Mouse (Mus musculus) left cerebral cortex, postnatal 36 days (tissue): ENCODE measurements around the gene Arid5b. TPM values are rescaled to one million over a fixed set of nuclear protein-coding genes. Genes with fewer than 3 reads are reported as not detected.

ENCODE experiments used
- DNase-seq, 2 experiments: peaks; one replicate each; pipeline ENCODE4 v3.0.0; 2021 to 2022; ENCODE audit warnings: low spot score in 2 of 2, mixed read lengths in 1 of 2
- intact Hi-C: fragments of 180-260 bp; cut with DNase I; formaldehyde crosslinking; loops from one replicate; pipeline ENCODE4 v1.15.1; 2025
- total RNA-seq, 2 experiments: library from RNA; stranded (reverse); gene quantifications; 2 replicates each; pipeline ENCODE4 v1.2.3; 2021

Gene Arid5b
- total RNA-seq, 2 experiments from 2014 or later, result 27.8 to 34.3 TPM

DNA sequence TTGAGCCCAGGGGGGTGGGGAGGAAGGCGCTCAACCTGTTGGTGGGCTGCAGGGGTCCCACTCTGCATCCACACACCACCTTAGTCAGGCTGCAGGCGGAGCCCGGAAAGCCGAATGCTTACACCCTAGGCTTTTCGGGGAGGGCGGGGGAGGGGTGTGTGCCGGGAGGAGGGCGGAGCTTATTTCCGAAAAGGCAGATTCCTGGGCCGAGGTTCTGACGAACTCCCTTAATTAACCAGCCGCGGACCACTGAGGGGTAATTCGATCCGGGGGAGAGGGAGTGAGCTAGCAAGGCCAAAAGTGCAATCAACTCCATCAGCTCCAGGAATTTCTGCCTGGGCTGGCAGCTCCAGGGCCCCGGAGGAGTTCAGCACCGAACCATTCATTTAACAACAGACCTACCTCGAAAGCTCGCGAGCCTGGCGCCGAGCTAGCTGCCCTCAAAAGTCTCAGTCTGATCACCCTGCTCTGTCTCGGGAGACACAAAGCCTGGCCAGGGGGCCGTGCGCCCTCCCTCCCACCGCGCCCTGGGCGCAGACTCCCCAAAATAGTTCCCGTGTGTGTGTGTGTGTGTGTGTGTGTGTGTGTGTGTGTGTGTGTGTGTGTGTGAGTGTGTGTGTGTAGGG is 2.1 kb downstream of the Arid5b start:
- DNase-seq, result peak; percentile 75 to 76
- intact Hi-C loops, result loop anchor here (5.0 kb wide), 4 partner anchors 76 to 279 kb away; no protein-coding TSS in a partner anchor

DNA sequence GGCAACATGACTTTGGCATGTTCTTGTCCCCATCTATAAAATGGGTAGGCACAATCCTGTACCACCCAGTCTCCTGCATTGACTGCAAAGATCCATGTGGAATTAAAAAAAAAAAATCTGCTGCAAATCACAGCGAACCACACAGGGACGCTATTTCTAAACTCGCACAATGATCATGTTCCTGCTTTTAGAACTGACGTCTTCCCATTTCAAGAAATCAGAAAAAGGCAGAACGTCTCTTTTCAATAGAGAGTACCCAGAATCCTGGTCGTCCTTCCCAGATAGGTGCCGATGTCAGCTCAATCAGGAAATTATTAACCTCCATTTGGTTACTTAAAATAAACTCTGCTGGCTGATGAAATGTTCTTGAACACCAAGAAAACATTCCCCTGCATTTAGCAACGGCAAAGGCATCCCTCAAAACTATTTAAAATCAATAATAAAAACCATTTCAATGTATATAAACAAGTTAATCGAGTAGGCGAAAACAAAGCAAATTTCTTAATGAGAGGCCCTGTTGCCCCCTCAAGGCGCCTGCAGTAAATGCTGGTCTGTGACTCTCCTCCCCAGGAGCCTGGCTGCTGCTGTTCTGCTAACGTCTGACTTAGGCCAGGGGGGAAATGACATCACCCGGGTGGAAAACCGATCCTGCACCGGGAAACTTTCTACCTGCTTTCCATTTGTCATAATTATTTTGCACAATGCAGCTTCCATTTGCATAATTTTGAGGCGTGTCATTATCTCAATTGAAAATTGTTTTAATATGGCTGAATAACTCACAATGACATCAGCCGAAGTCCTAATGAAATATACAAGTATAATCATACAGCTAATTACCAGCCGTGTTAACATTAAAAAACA is 3.4 kb downstream of the Arid5b start:
- peak; percentile 27 to 49 for DNase-seq
- intact Hi-C loops, result loop anchor here (5.0 kb wide), 4 partner anchors 77 to 278 kb away; no protein-coding TSS in a partner anchor

DNA sequence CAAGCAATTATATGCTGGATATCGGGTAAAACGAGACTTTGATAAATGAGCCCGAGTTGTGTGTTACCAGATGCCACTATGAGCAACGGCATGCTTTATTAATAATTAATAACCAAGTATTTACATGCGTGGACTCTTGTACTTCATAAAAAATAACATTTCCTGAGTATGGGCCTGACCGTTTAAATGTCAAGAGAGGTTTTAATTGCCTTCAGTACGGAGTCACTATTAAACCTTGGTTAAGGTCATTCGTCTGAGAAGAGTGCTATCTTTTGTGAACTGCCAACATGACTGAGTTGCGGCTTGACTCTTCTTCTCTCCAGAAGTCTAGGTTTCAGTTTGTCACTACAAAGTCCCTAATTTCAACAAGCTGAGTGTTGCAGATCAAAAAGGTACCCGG is 8.8 kb downstream of the Arid5b start:
- intact Hi-C loops, result no loop called here
- DNase-seq, result no peak

DNA sequence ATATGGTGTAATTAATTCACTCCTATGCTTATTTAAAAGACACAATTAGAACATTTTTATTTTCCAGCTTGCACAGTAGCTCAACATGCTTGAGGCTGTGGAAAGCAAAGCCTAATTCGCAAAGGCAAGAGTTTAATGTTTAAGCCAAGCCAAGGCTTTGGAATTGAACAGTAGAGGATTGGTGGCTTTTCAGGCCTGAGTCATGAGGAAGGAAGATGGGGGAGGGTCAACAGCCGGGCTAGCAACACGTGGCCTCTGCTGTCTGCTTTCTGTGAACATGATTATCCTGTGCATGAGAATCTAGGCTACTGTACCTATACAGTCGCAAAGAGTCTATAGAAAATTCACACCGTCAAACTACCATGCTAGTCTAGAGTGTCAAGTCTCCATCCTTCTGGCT is 9.9 kb downstream of the Arid5b start:
- intact Hi-C loops, result no loop called here
- no peak for DNase-seq

DNA sequence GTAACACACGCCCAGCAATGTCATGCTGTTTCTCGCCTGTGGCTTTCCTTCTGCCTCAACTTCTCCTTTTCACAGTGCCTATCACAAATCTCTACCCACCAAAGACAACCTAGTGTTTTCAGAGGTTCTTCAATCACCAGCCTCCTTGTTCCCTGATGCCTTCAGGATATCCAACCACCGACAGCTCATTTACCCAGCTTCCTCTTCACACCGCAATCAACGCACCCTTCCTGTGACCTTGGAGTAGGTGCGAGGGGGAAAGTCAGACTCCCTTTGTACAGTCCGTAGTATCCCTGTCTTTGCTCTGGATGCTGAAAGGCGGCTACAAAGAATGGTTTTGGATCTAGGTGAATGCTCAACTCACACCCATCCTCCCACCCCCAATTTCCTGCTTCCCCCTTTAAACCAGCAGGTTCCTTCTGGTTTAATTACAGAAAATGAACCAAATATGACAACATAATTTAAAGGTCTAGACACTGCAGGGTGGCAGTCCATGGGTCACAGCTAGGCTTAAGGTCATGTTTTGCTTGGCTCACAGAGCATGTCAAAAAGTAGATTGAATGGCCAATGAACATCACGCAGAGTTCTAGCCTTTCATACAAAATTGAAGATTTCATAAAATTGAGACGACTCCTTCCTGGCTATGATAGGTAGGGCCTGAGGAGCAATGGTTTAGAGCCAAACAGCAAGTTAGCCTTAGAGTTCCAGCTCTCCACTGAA is 14.4 kb downstream of the Arid5b start:
- intact Hi-C loops, result no loop called here
- DNase-seq, result no peak

DNA sequence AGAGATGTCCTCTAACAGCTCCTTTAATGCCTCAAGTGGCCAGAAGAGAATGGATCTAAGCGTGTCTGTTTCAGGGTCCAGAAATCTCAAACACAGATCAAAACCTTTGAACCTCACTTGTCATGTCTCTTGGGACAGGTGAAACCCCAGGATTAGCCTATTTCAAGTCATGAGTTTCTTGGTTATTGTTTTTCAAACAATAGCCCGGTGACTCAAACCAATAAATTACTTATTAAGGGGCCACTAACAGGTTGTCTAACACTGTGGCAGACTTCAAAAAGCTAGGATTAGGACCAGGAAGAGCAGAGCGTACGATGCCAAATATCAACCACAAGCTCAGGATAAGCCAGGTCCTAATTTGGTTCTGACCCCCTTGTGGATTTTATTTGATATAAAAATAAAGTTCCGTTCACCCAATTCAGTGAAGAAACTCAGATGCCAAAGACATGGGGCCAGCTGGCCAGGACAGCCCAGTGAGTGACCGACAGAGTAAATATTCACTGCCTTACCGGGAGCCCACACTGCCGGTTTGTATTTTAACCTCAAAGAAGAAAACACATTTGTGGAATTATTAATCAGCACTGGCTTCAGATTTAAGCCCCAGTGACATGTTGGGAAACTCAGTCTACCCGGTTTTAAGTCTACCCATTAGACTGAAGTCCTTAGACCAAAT is 15.1 kb downstream of the Arid5b start:
- intact Hi-C loops, result no loop called here
- DNase-seq, result no peak

DNA sequence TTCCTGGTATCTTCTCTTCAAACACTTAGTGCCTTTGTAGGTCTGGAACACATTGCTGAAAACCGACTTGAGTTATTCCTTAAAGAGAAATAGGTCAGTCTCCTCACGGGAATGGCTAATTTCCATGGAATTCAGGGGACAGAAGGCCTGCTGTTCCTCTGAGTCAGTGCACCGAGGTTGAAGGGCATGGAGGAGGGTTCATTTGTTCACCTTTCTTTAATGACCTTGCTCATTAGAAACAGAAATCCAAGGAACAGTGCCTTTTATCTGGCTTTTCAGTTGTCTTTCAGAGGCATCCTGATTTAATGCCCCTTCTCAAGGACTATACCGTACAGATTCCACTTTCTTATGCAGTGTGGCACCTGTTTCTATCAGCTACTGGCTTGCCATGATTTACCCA is 18.9 kb downstream of the Arid5b start:
- no peak for DNase-seq

DNA sequence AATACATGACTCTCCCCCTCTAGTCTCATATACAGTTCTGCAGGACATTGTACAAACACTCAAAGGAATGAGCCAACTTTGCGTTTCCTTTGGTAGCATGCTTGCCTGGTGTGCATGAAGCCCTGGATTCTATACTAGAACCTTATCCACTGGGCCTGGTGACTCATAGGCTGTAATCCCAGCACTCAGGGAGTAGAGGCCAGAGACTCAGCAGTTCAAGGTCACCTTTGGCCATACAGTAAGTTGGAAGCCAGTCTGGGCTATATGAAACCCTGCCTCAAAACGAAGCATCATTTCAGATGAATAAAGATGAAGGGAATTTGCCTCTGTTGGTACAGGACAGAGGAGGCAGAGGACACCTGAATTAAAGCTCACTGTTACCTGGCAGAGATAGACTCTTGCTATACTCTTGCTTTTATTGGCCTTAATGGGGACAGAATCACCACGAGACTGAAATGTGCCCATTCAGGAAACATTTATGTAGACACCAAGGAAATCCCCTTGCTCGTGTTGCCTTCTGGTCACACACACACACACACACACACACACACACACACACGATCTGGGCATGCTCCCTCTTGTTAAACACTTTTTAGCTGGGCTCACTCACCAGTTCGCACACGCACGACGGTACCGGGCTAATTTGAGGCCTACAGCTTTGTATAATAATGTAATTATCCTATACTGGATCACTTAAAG is 21.0 kb downstream of the Arid5b start:
- intact Hi-C loops, result no loop called here

More for the DNA sequence above, 18.9 kb downstream of the Arid5b start:
- intact Hi-C loops, result no loop called here

DNA sequence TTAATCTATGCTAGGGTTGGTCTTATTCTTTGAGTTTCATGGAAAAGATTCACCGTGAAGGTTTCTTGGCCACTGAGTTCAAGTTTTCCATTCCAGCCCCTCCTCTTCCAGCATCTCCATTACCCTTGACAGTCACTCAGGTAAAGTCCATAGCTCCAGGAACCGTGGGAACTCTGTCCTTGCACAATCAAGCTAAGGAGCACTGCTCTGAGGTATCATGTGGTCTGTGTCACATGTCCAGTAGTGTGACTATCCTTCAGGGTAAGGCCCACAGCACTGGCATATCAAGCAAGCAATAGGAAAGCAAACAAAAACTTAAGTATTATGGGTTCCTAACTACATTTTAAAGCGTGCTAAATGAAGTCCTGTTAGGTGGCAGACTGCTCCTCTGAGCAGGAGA is 22.4 kb downstream of the Arid5b start:
- no peak for DNase-seq
- intact Hi-C loops, result no loop called here

More for the DNA sequence above, 21.0 kb downstream of the Arid5b start:
- no peak for DNase-seq

DNA sequence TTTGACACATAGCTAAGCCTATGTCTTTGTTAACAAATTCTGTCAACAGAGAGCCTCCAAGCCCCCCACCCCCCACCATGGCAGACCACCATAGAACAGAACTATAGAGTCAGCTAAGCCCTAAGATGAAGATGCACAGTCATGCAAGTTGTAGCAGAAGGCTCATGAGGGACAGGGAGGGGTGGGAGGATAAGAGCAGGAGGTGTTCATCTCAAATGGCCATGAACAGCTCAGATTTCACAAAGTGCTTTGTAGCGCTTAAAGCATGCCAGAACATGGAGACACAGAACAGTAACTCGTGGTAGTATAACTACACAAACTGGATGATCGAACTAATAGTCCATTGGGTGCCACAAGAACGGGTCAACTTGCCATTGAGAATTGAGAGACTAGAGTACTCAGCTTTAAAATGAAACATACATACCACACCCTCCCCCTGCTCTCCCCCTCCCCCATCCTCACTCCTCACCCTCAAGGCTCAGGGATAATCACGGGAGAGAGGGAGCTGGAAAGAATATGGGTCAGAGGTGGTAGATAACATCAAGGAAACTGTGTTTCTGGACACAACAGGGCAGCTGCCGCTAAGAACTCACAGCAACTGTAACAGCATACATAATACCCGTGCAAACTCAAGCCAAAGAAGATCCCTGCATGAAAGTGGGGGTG is 25.0 kb downstream of the Arid5b start:
- intact Hi-C loops, result no loop called here
- DNase-seq, result no peak

DNA sequence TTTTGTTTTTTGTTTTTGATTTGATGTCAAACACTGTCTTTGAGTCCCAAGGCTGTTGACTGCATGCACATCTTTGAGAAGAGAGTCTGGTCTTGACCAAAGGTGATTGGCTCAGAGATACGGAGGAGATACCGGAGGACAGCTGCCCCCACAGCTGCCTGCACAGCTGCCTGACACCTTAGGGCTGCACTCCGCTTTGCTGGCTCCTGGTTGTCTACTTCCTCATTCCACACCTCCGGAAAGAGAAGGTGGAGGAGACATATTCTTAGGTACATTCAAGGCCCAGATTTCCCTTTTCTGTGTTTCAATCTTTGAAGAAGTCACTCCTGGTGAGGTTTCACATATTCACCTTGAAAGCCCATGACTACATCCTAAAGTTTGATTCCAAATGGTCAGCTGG is 25.9 kb downstream of the Arid5b start:
- intact Hi-C loops, result no loop called here
- no peak for DNase-seq

DNA sequence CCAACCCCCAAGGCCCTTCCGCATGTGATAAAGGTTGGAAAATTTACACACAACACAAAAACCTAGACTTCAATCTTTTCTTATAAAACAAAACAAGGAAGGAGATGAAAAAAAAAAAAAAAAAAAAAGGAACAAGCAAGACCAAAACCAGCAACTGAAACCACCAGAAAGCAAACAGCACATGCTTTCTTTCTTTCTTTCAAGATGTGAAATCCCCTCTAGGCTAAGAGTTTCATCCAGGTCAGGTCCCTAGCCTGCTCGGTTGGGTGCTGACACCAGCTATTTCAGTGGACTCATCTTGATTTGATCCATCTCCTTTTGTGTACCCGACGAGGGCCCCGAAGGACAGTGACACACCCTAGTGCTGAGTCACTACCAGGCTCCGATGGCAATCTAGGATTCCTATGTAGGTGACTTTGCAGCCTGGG is 29.2 kb downstream of the Arid5b start:
- no peak for DNase-seq
- intact Hi-C loops, result no loop called here

DNA sequence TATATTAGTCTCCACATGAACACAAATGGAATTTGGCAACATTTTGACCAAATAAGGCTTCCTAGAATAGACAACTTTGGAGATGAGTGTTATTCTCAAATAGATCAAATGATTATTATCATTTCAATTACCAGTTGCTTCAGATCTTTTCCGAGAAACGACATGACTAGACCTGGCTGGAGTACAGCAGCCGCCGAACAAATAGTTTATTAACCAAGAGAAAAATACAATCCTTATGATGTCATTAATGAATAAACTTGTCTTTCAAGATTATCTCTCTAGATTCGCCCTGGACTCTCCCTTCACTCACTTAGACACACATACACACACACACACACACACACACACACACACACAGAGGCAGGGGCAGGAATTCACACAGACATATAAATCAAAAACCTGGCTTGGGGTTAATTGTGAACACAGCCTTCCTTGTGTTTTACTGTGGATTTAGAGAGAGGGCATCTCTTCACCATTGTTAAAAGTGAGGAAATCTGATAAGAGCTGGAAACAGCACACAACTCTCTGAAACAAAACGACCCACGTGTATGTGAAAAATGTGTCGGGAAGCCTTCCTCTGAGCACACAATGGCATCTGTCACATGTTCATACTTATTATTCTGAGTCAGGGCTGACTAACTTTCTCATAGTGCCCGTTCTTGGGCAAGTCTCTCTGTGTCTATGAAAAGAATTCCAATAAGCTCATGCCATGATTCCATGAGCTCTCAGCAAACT is 30.1 kb downstream of the Arid5b start:
- intact Hi-C loops, result no loop called here
- DNase-seq, result no peak

DNA sequence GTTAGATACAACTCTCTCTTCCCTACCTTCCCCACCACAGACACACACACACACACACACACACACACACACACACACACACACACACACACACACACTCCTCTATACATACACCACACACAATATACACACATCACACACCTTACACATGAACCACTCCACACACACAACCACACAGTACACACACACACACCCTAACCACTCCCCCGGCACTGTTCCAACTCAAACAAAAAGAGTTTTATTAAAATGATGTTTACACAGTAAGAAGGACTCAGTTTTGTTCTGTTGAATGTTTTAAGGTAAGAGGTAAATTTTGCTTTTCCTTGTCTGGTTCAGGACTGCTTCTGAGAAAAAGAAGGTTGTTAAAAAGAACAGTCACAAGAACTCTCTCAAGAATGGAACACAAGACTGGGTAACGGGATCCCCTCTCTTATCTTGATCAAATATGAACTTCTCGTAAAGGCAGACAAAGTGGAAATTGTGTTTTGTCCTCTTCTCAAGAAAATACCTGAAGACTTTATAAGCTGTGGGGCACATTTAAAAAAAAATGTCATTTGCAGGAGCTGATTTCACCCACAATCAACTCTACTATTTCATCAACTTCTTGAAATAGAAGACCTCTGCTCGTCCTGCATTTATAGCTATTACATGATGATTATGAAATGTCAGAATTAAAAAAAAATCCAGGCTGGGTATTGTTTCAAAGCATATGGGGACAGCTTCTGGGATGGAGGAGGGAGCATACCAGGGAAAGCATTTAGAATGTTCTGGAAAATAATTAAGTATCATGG is 30.9 kb downstream of the Arid5b start:
- no peak for DNase-seq
- intact Hi-C loops, result no loop called here

DNA sequence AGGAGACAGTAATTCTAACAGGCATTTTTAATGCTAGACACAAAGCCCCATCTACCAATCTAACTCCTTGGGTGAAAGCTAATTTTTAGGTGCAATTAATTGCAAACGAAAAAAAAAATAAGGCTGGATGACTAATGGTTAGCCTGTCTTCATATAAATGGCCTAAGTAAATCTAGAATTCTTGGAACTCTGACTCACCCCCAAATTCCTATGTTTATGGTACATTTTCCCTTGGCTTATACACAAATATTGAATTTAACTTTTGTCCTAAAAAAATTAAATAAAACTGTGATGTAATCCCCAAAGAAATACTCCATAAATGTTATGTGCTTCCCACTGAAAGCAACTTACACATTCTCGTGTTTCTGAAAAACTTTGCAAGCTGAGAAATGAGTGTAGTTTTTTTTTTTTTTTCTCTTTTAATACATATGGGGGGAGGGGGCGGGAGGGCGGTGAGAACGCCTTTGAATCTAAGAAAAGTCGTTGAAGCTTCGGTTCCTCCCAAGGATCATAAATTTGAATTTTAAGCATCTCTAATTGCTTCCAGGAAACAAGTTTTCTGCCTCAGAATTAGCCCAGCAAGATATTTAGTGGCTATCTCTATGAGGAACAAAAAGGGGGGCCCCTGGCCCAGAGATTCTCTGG is 31.8 kb downstream of the Arid5b start:
- intact Hi-C loops, result no loop called here
- DNase-seq, result no peak

DNA sequence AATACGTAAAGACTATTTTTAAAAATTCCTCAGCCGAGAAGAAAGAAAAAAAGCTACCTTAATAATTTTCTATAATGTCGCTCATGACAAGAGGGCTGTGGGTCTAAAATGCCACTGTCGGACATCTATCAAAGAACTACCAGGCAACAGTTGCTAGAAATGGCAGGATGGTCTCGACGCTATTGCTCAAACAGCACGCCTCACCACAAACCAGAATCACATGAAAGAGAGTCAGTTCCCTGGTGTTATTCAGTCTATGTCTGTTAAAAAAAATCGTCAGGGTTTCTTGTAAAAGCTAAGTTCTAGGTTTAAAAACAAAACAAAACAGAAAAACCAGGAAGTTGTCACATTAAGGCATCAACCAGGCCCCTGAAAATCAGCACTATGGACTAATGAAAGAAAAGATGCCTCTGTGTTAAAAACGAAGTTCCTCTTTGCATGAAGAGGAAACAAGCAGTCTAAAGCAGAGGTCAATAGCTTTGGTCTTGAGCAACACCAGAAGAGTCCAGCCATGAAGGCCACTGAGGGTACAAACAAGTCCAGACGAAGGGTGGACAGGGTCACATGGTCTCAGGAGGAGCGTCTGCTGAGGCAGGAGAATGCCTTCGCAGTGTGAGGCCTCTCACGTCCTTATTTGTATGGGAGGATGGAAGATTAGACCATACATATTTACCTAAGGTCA is 37.6 kb downstream of the Arid5b start:
- intact Hi-C loops, result no loop called here
- DNase-seq, result no peak
